Mouse (Mus musculus) left cerebral cortex, postnatal 25 days (tissue): ENCODE data around the gene Tex261. TPM values are rescaled to one million over a fixed set of nuclear protein-coding genes. Genes with fewer than 3 reads are reported as not detected.

Experiments
- total RNA-seq, 2 experiments: library from RNA; stranded (reverse); gene quantifications; 2 replicates each; pipeline ENCODE4 v1.2.3; 2021

The Tex261 gene
- total RNA-seq, 2 experiments from 2014 or later, result 46.4 to 53.6 TPM

Other genes starting within 250 kb of the Tex261 start
- gene Actg2, start 239.5 kb downstream of the Tex261 start, total RNA-seq, result not detected
- gene Stambp, start 203.1 kb downstream of the Tex261 start, total RNA-seq, result 10 to 100 TPM; 31.1 to 31.6 TPM
- gene Clec4f, start 119.6 kb downstream of the Tex261 start, total RNA-seq, result not detected
- gene Cd207, start 98.0 kb downstream of the Tex261 start, total RNA-seq, result not detected
- gene Vax2, start 64.5 kb downstream of the Tex261 start, total RNA-seq, result not detected
- gene Atp6v1b1, start 32.8 kb downstream of the Tex261 start, total RNA-seq, result not detected
- not detected for gene Ankrd53, start 13.2 kb downstream of the Tex261 start, total RNA-seq
- gene Nagk, start 19.2 kb upstream of the Tex261 start, total RNA-seq, result 10 to 100 TPM; 47.0 to 48.3 TPM
- gene Paip2b, start 55.9 kb upstream of the Tex261 start, total RNA-seq, result 10 to 100 TPM; 50.2 to 54.1 TPM
- gene Zfp638, start 91.3 kb upstream of the Tex261 start, total RNA-seq, result 100 to 1,000 TPM; 127 to 141 TPM
- gene Dysf, start 232.8 kb upstream of the Tex261 start, total RNA-seq, result 1 to 10 TPM; 3.4 TPM